Mouse (Mus musculus) intestine, embryonic 15.5 days (tissue): ENCODE results near the gene Ulk4. TPM values are rescaled to one million over a fixed set of nuclear protein-coding genes. Genes with fewer than 3 reads are reported as not detected.
A peak's percentile ranks its signal among the peaks of the same experiment; 100 is the strongest.

ENCODE experiments used
- ATAC-seq: fragments of 200-750 bp; cut with Nextera tagmentation; 2 replicates; pipeline ENCODE4 v1.8.0; 2017; ENCODE audit warnings: moderate TSS enrichment, moderate library complexity
- H3K27ac ChIP-seq: fragments of 300-500 bp; sonication (generic); 2 replicates; pipeline ENCODE4 v1.5.1; 2015; ENCODE audit warnings: mild to moderate bottlenecking, inconsistent platforms
- H3K27me3 ChIP-seq: fragments of 300-500 bp; sonication (generic); replicated peaks from 2 replicates; pipeline ENCODE4 v1.6.1; 2015; ENCODE audit warnings: inconsistent platforms
- H3K36me3 ChIP-seq: fragments of 300-500 bp; sonication (generic); 2 replicates; pipeline ENCODE4 v1.6.1; 2015; ENCODE audit warnings: inconsistent platforms
- H3K4me1 ChIP-seq: fragments of 300-500 bp; sonication (generic); replicated peaks from 2 replicates; pipeline ENCODE4 v1.6.1; 2015; ENCODE audit warnings: inconsistent platforms
- H3K4me2 ChIP-seq: fragments of 300-500 bp; sonication (generic); replicated peaks from 2 replicates; pipeline ENCODE4 v1.6.1; 2015; ENCODE audit warnings: mild to moderate bottlenecking, inconsistent platforms
- H3K4me3 ChIP-seq: fragments of 300-500 bp; sonication (generic); replicated peaks from 2 replicates; pipeline ENCODE4 v1.5.1; 2015; ENCODE audit warnings: inconsistent platforms
- H3K9ac ChIP-seq: fragments of 300-500 bp; sonication (generic); 2 replicates; pipeline ENCODE4 v1.6.1; 2015; ENCODE audit warnings: inconsistent platforms
- H3K9me3 ChIP-seq: fragments of 300-500 bp; sonication (generic); 2 replicates; pipeline ENCODE4 v1.6.1; 2016; ENCODE audit warnings: inconsistent platforms
- WGBS: fragments of 180-500 bp; shearing (Covaris S2); methylation state at CpG from one replicate; pipeline ENCODE4 v1.1.7; 2015; 5-methylcytosine and 5-hydroxymethylcytosine counted together
- polyA plus RNA-seq: library from polyadenylated mRNA; unstranded; fragments of >200 nt; fragmentation: Nextera tagmentation; extraction: Ambion mirVana; gene quantifications from 2 replicates; pipeline ENCODE4 v1.2.1, GENCODE M21; 2015

The Ulk4 gene
- polyA plus RNA-seq, 1 experiment from 2014 or later: 150 TPM

DNA sequence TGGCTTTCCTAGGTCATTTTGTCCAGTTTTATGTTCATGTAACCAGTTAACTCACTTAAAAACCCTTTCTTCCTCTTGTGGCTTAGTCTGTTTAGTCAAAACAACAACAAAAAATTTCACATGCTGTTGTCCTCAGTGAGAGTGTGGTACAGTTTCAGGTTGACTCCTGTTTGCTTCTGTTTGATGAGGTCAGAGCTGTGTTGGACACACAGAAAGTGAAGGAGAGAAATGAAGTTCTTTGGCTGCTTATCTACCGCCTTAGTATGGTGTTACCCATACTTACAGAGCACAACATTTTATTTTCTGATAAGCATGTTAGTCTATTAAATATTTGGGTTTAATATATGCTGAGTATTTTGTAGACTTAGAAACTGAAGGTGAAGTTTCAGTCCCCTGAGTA, 333.2 kb downstream of the Ulk4 start:
- WGBS: 70% methylated on average over 1 of the region's 1 CpGs
- no peaks in the 10 kb centered on the region for H3K36me3 ChIP-seq
- H3K9me3 ChIP-seq: no peaks in the 10 kb centered on the region
- no peak overlapping the region for H3K4me2 ChIP-seq
- H3K27ac ChIP-seq: no peak overlapping the region
- ATAC-seq: no peak
- H3K9ac ChIP-seq: no peak overlapping the region
- peaks cover 38% of the 10 kb centered on the region for H3K4me1 ChIP-seq
- no peaks in the 10 kb centered on the region for H3K27me3 ChIP-seq
- H3K4me3 ChIP-seq: no peak overlapping the region

DNA sequence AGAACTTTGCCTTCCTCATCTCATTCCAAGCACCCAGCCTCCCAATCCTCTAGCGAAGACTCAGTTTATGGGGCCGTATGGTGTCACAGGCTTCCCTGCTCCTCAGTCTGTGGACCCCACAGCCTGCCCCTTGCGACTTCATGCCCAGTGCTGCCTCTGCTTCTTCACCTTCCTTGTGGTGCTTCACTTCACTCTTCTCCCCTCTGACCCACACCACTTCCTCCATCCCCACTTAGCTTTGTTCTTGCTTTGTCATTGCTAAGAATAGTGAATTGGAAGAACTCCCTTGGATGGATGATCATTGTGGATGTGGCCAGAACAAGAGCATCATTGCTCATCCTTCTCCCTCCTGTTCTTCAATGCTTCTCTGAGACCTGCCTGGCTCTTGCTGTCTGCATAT, 336.1 kb downstream of the Ulk4 start:
- no peaks in the 10 kb centered on the region for H3K9me3 ChIP-seq
- no peak overlapping the region for H3K9ac ChIP-seq
- ATAC-seq: no peak
- 84% methylated on average over 3 of the region's 3 CpGs for WGBS
- H3K27me3 ChIP-seq: no peaks in the 10 kb centered on the region
- H3K4me2 ChIP-seq: no peak overlapping the region
- H3K4me3 ChIP-seq: no peak overlapping the region
- H3K27ac ChIP-seq: no peak overlapping the region
- H3K4me1 ChIP-seq: peaks cover 55% of the 10 kb centered on the region
- H3K36me3 ChIP-seq: no peaks in the 10 kb centered on the region

DNA sequence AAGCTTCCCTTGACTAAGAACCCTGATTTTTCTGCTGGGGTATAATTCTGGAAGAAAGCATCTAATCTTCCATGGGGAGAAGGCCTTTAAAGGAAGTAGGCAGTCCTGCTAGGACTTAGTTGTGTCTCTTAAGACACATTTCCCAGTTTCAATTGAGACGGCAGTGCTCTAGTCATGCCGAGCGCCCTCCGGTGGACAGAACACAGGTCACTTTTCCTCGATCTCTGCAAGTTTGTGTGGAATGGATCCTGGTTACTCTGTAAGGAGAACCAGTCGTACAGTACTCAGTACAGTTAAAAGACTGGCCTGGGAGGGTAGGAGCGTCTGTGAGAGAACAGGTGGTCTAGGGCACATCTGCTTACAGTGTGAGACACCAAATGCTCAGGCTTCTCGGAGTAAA, 340.6 kb downstream of the Ulk4 start:
- 12% methylated on average over 8 of the region's 8 CpGs for WGBS
- Histone ChIP-seq H3K4me1 (peaks cover 40% of the 10 kb centered on the region), H3K9me3 (no peaks in the 10 kb centered on the region), H3K4me3 (peak overlapping the region; percentile 91), H3K27ac (no peak overlapping the region), H3K9ac (peak overlapping the region; percentile 95; the same call in 1 of the 2 replicates), H3K36me3 (no peaks in the 10 kb centered on the region), H3K27me3 (no peaks in the 10 kb centered on the region), H3K4me2 (peak overlapping the region; percentile 73)
- no peak for ATAC-seq

GRCm38 (mm10) chr9:120935634-120935922, 341.4 kb downstream of the Ulk4 start:
- H3K4me1 ChIP-seq: peaks cover 34% of the 10 kb centered on the region
- H3K4me2 ChIP-seq: peak overlapping the region; percentile 73
- H3K9ac ChIP-seq: peak overlapping the region; percentile 95
- H3K36me3 ChIP-seq: no peaks in the 10 kb centered on the region
- H3K27ac ChIP-seq: peak overlapping the region; percentile 95; the same call in 1 of the 2 replicates
- no peaks in the 10 kb centered on the region for H3K27me3 ChIP-seq
- peak overlapping the region; percentile 91 for H3K4me3 ChIP-seq
- 3% methylated on average over 4 of the region's 4 CpGs for WGBS
- H3K9me3 ChIP-seq: no peaks in the 10 kb centered on the region
- ATAC-seq: no peak

DNA sequence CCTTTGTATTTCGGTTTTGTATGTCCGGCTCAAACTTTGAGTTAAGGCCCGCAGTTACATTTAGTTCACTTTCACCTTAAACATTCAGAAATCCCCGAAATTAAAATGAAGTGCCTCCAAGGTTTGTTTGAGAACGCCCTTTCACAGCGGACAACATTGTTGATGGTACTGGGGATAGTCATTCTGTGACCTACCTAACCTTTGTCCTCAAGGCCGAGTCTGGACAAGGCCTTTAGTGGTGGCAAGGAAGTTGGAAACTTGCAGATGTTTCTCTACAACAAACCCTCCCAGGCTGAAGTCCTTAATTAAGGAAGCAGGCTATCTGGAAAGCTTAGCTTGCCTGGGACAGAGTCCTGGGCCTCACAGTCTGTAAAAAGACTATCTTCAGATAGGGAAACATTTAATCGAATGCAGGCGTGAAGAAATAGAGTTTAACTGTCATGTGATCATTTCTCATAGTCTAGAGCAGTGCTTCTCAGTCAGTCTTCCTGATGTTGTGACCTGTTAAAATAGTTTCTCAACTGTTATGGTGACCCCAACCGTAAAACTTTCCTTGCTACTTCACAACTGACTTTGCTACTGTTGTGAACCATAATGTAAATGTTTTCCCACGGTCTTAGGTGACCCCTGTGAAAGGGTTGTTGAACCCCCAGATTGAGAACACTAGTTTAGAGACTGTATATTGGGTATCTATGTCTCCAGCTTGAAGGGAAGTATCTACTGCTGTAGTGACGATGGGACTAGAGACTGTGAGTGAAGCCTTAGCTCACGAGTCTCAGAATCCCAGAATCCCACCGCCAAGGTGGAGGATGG, 342.0 kb downstream of the Ulk4 start:
- Histone ChIP-seq H3K9ac (peak overlapping the region; percentile 95), H3K9me3 (no peaks in the 10 kb centered on the region), H3K27me3 (no peaks in the 10 kb centered on the region), H3K4me2 (peak overlapping the region; percentile 73), H3K36me3 (no peaks in the 10 kb centered on the region), H3K4me1 (peaks cover 34% of the 10 kb centered on the region), H3K4me3 (peak overlapping the region; percentile 91), H3K27ac (peak overlapping the region; percentile 95)
- WGBS: 3% methylated on average over 14 of the region's 14 CpGs
- ATAC-seq: no peak

DNA sequence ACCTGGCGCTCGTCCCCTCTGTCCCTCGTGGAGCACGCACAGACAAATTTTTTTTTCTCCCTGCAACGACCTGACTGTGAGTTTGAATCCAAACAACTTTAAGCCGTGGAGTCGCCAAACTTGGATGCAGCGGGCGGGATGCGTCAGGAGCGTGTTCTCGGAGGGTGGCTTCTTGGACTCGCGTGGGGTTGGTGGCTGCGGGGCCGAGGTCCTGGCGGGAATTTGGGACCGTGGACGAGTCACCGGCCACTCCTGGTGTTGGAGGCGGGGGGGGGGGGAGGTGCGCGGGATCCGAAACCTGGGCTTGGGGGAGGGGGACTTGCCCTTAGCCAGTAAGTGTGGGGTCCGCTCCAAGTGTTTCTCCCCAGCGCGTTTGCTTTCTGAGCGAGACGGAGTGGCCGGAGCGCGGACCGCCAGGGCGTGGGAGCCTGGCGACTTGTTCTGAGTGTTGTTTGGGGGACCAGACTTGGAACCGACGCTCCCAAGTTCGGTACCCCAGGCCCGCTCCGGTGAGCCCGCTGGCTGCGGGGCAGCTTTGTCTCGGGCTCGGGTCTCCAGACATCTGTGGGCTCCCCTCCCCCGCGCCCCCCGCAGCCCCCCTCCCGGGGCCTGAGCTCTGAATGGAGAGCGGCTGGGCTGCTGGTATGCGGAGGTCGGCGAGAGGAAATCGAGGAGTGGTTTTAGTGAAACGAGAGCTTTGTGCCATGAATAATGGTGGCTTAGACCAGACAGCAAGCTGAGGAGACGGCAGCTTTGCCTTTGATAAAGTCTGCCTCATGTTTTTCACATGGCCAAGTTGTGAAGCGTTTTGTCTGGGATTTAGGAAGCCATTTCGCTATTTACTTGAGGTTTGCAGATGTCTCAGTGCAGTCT, 342.9 kb downstream of the Ulk4 start:
- peak overlapping the region; percentile 73 for H3K4me2 ChIP-seq
- H3K9ac ChIP-seq: peak overlapping the region; percentile 95
- H3K9me3 ChIP-seq: no peaks in the 10 kb centered on the region
- H3K4me3 ChIP-seq: peak overlapping the region; percentile 91
- ATAC-seq: peak; percentile 41
- peaks cover 28% of the 10 kb centered on the region for H3K4me1 ChIP-seq
- no peaks in the 10 kb centered on the region for H3K27me3 ChIP-seq
- H3K36me3 ChIP-seq: no peaks in the 10 kb centered on the region
- H3K27ac ChIP-seq: peak overlapping the region; percentile 95
- under 1% methylated on average over 56 of the region's 57 CpGs for WGBS

DNA sequence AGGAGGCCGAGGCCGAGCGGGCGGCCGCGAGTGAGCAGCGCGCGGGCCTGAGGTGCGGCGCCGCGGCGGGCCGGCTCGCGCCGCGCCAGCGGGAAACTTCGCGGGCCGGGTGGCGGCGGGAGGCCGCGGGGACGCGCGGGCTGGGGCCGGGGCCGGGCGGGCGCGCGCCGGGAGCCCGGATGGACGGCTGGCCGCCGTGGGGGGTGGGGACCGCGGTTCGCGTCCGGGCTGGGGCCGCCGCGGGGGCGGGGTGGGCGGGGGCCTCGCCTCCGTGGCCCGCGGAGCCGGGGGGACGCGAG, 343.5 kb downstream of the Ulk4 start:
- WGBS: 1% methylated on average over 33 of the region's 58 CpGs
- Histone ChIP-seq H3K9ac (peak overlapping the region; percentile 95), H3K4me2 (peak overlapping the region; percentile 73), H3K9me3 (no peaks in the 10 kb centered on the region), H3K36me3 (no peaks in the 10 kb centered on the region), H3K4me1 (peaks cover 24% of the 10 kb centered on the region), H3K4me3 (peak overlapping the region; percentile 91), H3K27ac (peak overlapping the region; percentile 95), H3K27me3 (no peaks in the 10 kb centered on the region)
- peak; percentile 78 for ATAC-seq

GRCm38 (mm10) chr9:120932797-120933586, 344.0 kb downstream of the Ulk4 start:
- Histone ChIP-seq H3K4me3 (peak overlapping the region; percentile 91), H3K9ac (peak overlapping the region; percentile 95), H3K9me3 (no peaks in the 10 kb centered on the region), H3K27ac (peak overlapping the region; percentile 95), H3K36me3 (no peaks in the 10 kb centered on the region), H3K4me2 (peak overlapping the region; percentile 73), H3K4me1 (peaks cover 21% of the 10 kb centered on the region), H3K27me3 (no peaks in the 10 kb centered on the region)
- WGBS: 5% methylated on average over 76 of the region's 78 CpGs
- peak; percentile 91 for ATAC-seq

DNA sequence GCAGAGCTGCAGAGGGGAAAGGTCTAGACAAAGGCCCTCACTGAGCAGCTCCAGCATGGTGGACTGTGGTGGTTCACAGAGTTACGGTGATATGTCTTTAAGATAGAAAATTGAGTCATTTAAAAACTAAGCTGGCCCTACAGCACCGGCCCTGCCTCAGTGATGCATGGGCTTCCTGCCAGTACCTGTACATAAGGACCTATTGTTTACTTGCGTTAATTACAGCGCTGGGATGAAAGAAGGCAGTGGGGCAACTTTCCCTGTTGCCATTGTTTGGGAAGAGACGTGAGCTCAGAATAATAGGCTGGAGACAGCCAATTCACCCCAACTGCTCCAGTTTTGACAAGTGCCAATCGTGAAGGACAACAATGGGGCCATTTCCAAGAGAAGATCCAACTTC, 344.6 kb downstream of the Ulk4 start:
- Histone ChIP-seq H3K27me3 (no peaks in the 10 kb centered on the region), H3K4me1 (peaks cover 15% of the 10 kb centered on the region), H3K9ac (no peak overlapping the region), H3K36me3 (no peaks in the 10 kb centered on the region), H3K27ac (no peak overlapping the region), H3K4me2 (no peak overlapping the region), H3K9me3 (no peaks in the 10 kb centered on the region), H3K4me3 (no peak overlapping the region)
- ATAC-seq: no peak
- 71% methylated on average over 6 of the region's 6 CpGs for WGBS

DNA sequence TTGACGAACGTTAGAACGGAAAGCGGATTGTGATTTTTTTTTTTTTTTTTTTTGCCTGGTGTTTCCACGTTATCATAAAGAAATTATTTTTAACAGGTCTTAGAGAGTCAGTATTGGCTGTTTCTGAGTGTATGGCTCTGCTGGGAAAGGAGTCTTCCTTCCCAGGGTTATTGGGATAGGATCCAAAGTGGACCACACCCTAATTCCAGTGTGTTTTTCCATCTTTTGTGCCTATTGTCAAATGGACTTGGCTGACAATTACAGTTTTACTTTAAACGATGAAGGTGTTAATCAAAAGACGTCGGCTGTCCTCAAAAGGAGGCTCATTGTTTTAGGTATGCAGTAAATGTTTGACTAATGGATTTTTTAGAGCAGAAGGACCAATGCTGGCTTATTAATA, 346.2 kb downstream of the Ulk4 start:
- ATAC-seq: no peak
- 65% methylated on average over 8 of the region's 8 CpGs for WGBS
- H3K9me3 ChIP-seq: no peaks in the 10 kb centered on the region
- H3K4me3 ChIP-seq: no peak overlapping the region
- H3K4me2 ChIP-seq: no peak overlapping the region
- H3K9ac ChIP-seq: no peak overlapping the region
- H3K36me3 ChIP-seq: no peaks in the 10 kb centered on the region
- H3K27ac ChIP-seq: no peak overlapping the region
- no peaks in the 10 kb centered on the region for H3K27me3 ChIP-seq
- peaks cover 6% of the 10 kb centered on the region for H3K4me1 ChIP-seq

GRCm38 (mm10) chr9:120930021-120930420, 347.0 kb downstream of the Ulk4 start:
- Histone ChIP-seq H3K27ac (no peak overlapping the region), H3K9ac (no peak overlapping the region), H3K4me3 (no peak overlapping the region), H3K9me3 (no peaks in the 10 kb centered on the region), H3K4me1 (no peaks in the 10 kb centered on the region), H3K36me3 (no peaks in the 10 kb centered on the region), H3K4me2 (no peak overlapping the region), H3K27me3 (no peaks in the 10 kb centered on the region)
- 95% methylated on average over 12 of the region's 12 CpGs for WGBS
- ATAC-seq: no peak

DNA sequence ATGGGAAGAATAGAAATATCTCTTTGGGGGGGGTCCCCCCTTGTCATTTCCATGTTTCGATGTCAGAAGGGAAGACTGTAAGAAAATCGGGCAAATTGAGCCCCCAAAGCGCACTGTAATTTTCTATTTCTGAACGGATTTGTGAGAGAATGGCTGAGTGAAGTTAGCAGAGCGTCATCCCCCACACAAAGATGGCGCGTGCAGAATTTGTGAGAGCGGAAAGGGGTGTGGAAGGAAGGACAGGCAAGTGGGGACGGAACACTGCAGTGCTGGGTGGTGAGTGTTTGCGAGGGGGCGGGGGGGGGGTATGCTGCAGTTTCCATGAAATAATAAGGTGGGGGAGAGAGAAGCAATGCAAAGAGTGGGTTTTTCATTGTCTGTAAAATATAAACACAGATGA, 347.9 kb downstream of the Ulk4 start, which contains the start of gene Ctnnb1:
TSS of gene Ctnnb1 (plus strand) at position 136 of the 400 bp plus-strand sequence.
- Histone ChIP-seq H3K4me1 (no peaks in the 10 kb centered on the region), H3K27ac (no peak within 1 kb of the TSS), H3K4me3 (no peak within 1 kb of the TSS), H3K36me3 (no peaks in the 10 kb centered on the region), H3K4me2 (no peak within 1 kb of the TSS), H3K27me3 (no peaks in the 10 kb centered on the region), H3K9me3 (no peaks in the 10 kb centered on the region), H3K9ac (no peak within 1 kb of the TSS)
- WGBS: 91% methylated on average over 11 of the region's 11 CpGs
- ATAC-seq: no peak
